Mouse (Mus musculus) CH12.LX (cell line): Measurements from ENCODE around the gene Gngt2. TPM values are rescaled to one million over a fixed set of nuclear protein-coding genes. Genes with fewer than 3 reads are reported as not detected.
"Not testable (repeated sequence)": the region's sequence is repeated elsewhere in the genome, so short reads cannot be mapped to it uniquely, and the experiment has no call there.

Experiments used
- DNase-seq: peaks from one replicate; pipeline ENCODE4 v3.0.0-alpha.2; 2013; ENCODE audit errors: extremely low read depth
- H3K27ac ChIP-seq: 2 replicates; pipeline ENCODE4 v1.5.1; 2012; ENCODE audit warnings: low read depth, mild to moderate bottlenecking, control low read depth, moderate library complexity; ENCODE audit not compliant: insufficient read depth
- H3K27me3 ChIP-seq: replicated peaks from 2 replicates; pipeline ENCODE3; 2012; ENCODE audit warnings: inconsistent platforms
- H3K36me3 ChIP-seq, 2 experiments: replicated peaks in 1 of 2; 2 replicates each; pipeline versions ENCODE3 to v1.6.1; 2012; ENCODE audit warnings: inconsistent platforms in 1 of 2, low read length in 1 of 2, mild to moderate bottlenecking in 1 of 2, mixed read lengths in 1 of 2, moderate library complexity in 1 of 2; ENCODE audit not compliant: control insufficient read depth in 1 of 2, insufficient read depth in 1 of 2
- H3K4me1 ChIP-seq, 2 experiments: 2 replicates each; pipeline ENCODE4 v1.6.1; 2012; ENCODE audit warnings: inconsistent platforms in 1 of 2, moderate library complexity in 1 of 2; ENCODE audit not compliant: insufficient read depth in 2 of 2, control insufficient read depth in 1 of 2
- H3K4me2 ChIP-seq: 2 replicates; pipeline ENCODE4 v1.6.1; 2012; ENCODE audit warnings: low read depth, mild to moderate bottlenecking, control low read depth; ENCODE audit not compliant: poor library complexity, insufficient read depth, severe bottlenecking
- H3K4me3 ChIP-seq, 3 experiments: fragments of 150-350 bp in 1 of 3; sonication (generic) in 1 of 3; replicated peaks in 1 of 3; 2 replicates each; pipeline versions ENCODE3 to v1.5.1; 2011 to 2012; ENCODE audit warnings: low read depth in 2 of 3, low read length in 2 of 3, mild to moderate bottlenecking in 2 of 3, moderate library complexity in 2 of 3, control low read depth in 1 of 3, improper control_type of control experiment in 1 of 3, inconsistent platforms in 1 of 3, mixed read lengths in 1 of 3; ENCODE audit not compliant: poor library complexity in 1 of 3
- H3K79me2 ChIP-seq: replicated peaks from 2 replicates; pipeline ENCODE4 v1.6.1; 2012; ENCODE audit warnings: mild to moderate bottlenecking, moderate library complexity; ENCODE audit not compliant: control insufficient read depth, poor library complexity, insufficient read depth, severe bottlenecking; ENCODE audit errors: extremely low read depth
- H3K9ac ChIP-seq: 2 replicates; pipeline ENCODE4 v1.6.1; 2012; ENCODE audit warnings: low read depth, mild to moderate bottlenecking, control low read depth, moderate library complexity; ENCODE audit not compliant: insufficient read depth
- H3K9me3 ChIP-seq: replicated peaks from 2 replicates; pipeline ENCODE3; 2012; ENCODE audit warnings: low read length, inconsistent platforms, mixed read lengths
- CHD1 ChIP-seq: IDR thresholded peaks from 2 replicates; pipeline ENCODE4 v1.6.1; 2012; ENCODE audit warnings: low read depth, low read length, improper control_type of control experiment, inconsistent platforms
- CTCF ChIP-seq, 2 experiments: IDR thresholded peaks in 1 of 2; conservative IDR thresholded peaks in 1 of 2; 2 replicates each; pipeline ENCODE4 v1.5.1; 2011 to 2012; ENCODE audit warnings: low read depth in 2 of 2, low read length in 2 of 2, improper control_type of control experiment in 1 of 2, inconsistent platforms in 1 of 2, mild to moderate bottlenecking in 1 of 2, moderate library complexity in 1 of 2
- MAX ChIP-seq: IDR thresholded peaks from 2 replicates; pipeline ENCODE4 v1.6.1; 2011; ENCODE audit warnings: low read length, improper control_type of control experiment
- MAZ ChIP-seq: IDR thresholded peaks from 2 replicates; pipeline ENCODE4 v1.6.1; 2012; ENCODE audit warnings: low read depth, mild to moderate bottlenecking, inconsistent platforms, low read length, improper control_type of control experiment, moderate library complexity
- PAX5 ChIP-seq: IDR thresholded peaks from 2 replicates; pipeline ENCODE4 v1.6.1; 2012; ENCODE audit warnings: low read length, inconsistent platforms, mixed read lengths
- RAD21 ChIP-seq: IDR thresholded peaks from 2 replicates; pipeline ENCODE4 v1.6.1; 2011; ENCODE audit warnings: low read depth, mild to moderate bottlenecking, low read length, improper control_type of control experiment, moderate library complexity
- USF1 ChIP-seq: IDR thresholded peaks from 2 replicates; pipeline ENCODE4 v1.6.1; 2014; ENCODE audit warnings: low read depth, mild to moderate bottlenecking, inconsistent platforms, low read length, improper control_type of control experiment
- USF2 ChIP-seq: conservative IDR thresholded peaks from 2 replicates; pipeline ENCODE4 v1.6.1; 2011; ENCODE audit warnings: low read depth, low read length, improper control_type of control experiment
- dilution Hi-C: fragments of 300-500 bp; cut with MboI; formaldehyde crosslinking; loops from 2 replicates; pipeline ENCODE4 v1.14.3; 2020; ENCODE audit warnings: low sequenced_read_pairs; ENCODE audit not compliant: extremely low pct_unique_long_range_greater_than_20kb, extremely low pct_ligation_motif_present
- in situ Hi-C: fragments of 300-500 bp; cut with MboI; formaldehyde crosslinking; loops from 3 replicates; pipeline ENCODE4 v1.14.3; 2019; ENCODE audit warnings: low sequenced_read_pairs, low pct_ligation_motif_present, low pct_unique_long_range_greater_than_20kb, mixed read lengths
- polyA plus RNA-seq: library from polyadenylated mRNA; unstranded; fragments of >175 nt; gene quantifications from 2 replicates; pipeline ENCODE4 v1.2.1, GENCODE M21; 2012; ENCODE audit warnings: low read depth; ENCODE audit not compliant: insufficient read length
- total RNA-seq, 2 experiments: library from RNA; depleted of rRNA; stranded (reverse); fragments of 300-350 nt in 1 of 2; fragments of >200 nt in 1 of 2; gene quantifications; 2 replicates each; pipeline ENCODE4 v1.2.3; 2012 to 2014

Gngt2 gene
- total and polyA plus RNA-seq, 3 experiments = 136 to 157 (median 143) TPM

DNA sequence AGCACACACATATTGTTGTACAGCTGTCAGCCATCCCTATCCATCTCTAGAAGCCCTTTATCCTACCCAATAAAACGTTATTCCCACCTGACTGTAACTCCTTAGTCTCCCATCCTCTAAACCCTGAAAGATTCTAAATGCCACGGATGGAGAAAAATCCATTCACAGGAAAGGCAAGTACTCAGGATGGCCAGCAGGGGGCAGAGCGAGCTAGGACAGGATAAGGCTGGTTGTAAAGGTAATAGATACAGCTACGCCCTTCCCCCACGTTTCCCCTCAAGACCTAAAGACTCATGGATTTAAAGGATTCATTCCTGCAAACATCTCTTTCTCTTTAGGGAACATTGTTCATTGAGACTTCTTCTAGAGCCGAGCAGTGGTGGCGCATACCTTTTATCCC, 39.3 kb downstream of the Gngt2 start (continued):
- TF ChIP-seq RAD21 (peak; percentile 88), USF1 (no peak), CHD1 (no peak), MAX (no peak), PAX5 (no peak), MAZ (no peak)
- TF ChIP-seq, all 38 proteins: peak for 13

GRCm38 (mm10) chr11:95879861-95880260, 42.8 kb downstream of the Gngt2 start:
- dilution Hi-C loops, H3K9ac ChIP-seq, H3K36me3 ChIP-seq, in situ Hi-C loops, DNase-seq, H3K4me2 ChIP-seq, H3K4me1 ChIP-seq, H3K4me3 ChIP-seq, H3K27ac ChIP-seq, H3K79me2 ChIP-seq: not testable (repeated sequence)
- Histone ChIP-seq H3K9me3 (peaks cover 14% of the 10 kb centered on the region), H3K27me3 (peaks cover 55% of the 10 kb centered on the region)

GRCm38 (mm10) chr11:95890462-95891051, 53.5 kb downstream of the Gngt2 start:
- Histone ChIP-seq H3K4me1 (no peaks in the 10 kb centered on the region), H3K9ac (no peak overlapping the region), H3K79me2 (no peaks in the 10 kb centered on the region), H3K36me3 (no peaks in the 10 kb centered on the region), H3K27me3 (peaks cover 20% of the 10 kb centered on the region), H3K9me3 (peaks cover 29% of the 10 kb centered on the region), H3K4me2 (no peak overlapping the region), H3K27ac (no peak overlapping the region), H3K4me3 (no peak overlapping the region)
- TF ChIP-seq RAD21 (peak; percentile 36), CTCF (conservative IDR thresholded peaks at IDR 0.05 in 1 of 2, IDR thresholded peaks at IDR 0.05 in 1 of 2; ENCODE audit: low read depth in 2 of 2, low read length in 2 of 2) (peak in 1 of 2 experiments; percentile 45; a peak in 2 of 4 replicates), USF2 (no peak)
- dilution Hi-C loops (no loop called here), in situ Hi-C loops (no loop called here)
- no peak for DNase-seq

Other genes with a start within 250 kb of the Gngt2 start
- gene Ngfr, start 249.5 kb upstream of the Gngt2 start, total RNA-seq (2012; rRNA removed) = not detected in 2 replicates
- not detected in 2 replicates for gene Ngfr, start 249.5 kb upstream of the Gngt2 start, total RNA-seq (2014; rRNA removed)
- gene Ngfr, start 249.5 kb upstream of the Gngt2 start, polyA plus RNA-seq = not detected in 2 replicates
- gene Phb, start 170.3 kb upstream of the Gngt2 start, total RNA-seq (2012; rRNA removed) = 512 and 606 TPM in 2 replicates
- 699 and 784 TPM in 2 replicates for gene Phb, start 170.3 kb upstream of the Gngt2 start, total RNA-seq (2014; rRNA removed)
- gene Phb, start 170.3 kb upstream of the Gngt2 start, polyA plus RNA-seq = 405 and 413 TPM in 2 replicates
- 6.2 and 6.3 TPM in 2 replicates for gene Zfp652, start 124.5 kb upstream of the Gngt2 start, total RNA-seq (2012; rRNA removed)
- gene Zfp652, start 124.5 kb upstream of the Gngt2 start, total RNA-seq (2014; rRNA removed) = 3.0 and 3.5 TPM in 2 replicates
- gene Zfp652, start 124.5 kb upstream of the Gngt2 start, polyA plus RNA-seq = 9.4 and 9.8 TPM in 2 replicates
- gene B130006D01Rik, start 113.6 kb upstream of the Gngt2 start, total RNA-seq (2012; rRNA removed) = 0.38 TPM in 2 replicates
- gene B130006D01Rik, start 113.6 kb upstream of the Gngt2 start, total RNA-seq (2014; rRNA removed) = 0.15 and 0.23 TPM in 2 replicates
- gene B130006D01Rik, start 113.6 kb upstream of the Gngt2 start, polyA plus RNA-seq = 0.10 TPM in 1 of 2 replicates, not detected in the other
- 0.46 and 1.3 TPM in 2 replicates for gene Phospho1, start 12.7 kb upstream of the Gngt2 start, total RNA-seq (2012; rRNA removed)
- not detected in 2 replicates for gene Phospho1, start 12.7 kb upstream of the Gngt2 start, total RNA-seq (2014; rRNA removed)
- gene Phospho1, start 12.7 kb upstream of the Gngt2 start, polyA plus RNA-seq = 0.97 and 6.0 TPM in 2 replicates
- 31.4 and 33.5 TPM in 2 replicates for gene Abi3, start 5.3 kb downstream of the Gngt2 start, total RNA-seq (2012; rRNA removed)
- 24.4 and 25.9 TPM in 2 replicates for gene Abi3, start 5.3 kb downstream of the Gngt2 start, total RNA-seq (2014; rRNA removed)
- 54.9 and 74.5 TPM in 2 replicates for gene Abi3, start 5.3 kb downstream of the Gngt2 start, polyA plus RNA-seq
- 0.25 and 0.34 TPM in 2 replicates for gene B4galnt2, start 77.7 kb downstream of the Gngt2 start, total RNA-seq (2012; rRNA removed)
- gene B4galnt2, start 77.7 kb downstream of the Gngt2 start, total RNA-seq (2014; rRNA removed) = 0.42 and 0.53 TPM in 2 replicates
- gene B4galnt2, start 77.7 kb downstream of the Gngt2 start, polyA plus RNA-seq = 1.9 and 2.0 TPM in 2 replicates
- gene Igf2bp1, start 168.7 kb downstream of the Gngt2 start, total RNA-seq (2012; rRNA removed) = under 0.01 TPM in 1 of 2 replicates, not detected in the other
- gene Igf2bp1, start 168.7 kb downstream of the Gngt2 start, total RNA-seq (2014; rRNA removed) = not detected in 2 replicates
- gene Igf2bp1, start 168.7 kb downstream of the Gngt2 start, polyA plus RNA-seq = not detected in 2 replicates
- not detected in 2 replicates for gene Gip, start 187.3 kb downstream of the Gngt2 start, total RNA-seq (2012; rRNA removed)
- gene Gip, start 187.3 kb downstream of the Gngt2 start, total RNA-seq (2014; rRNA removed) = not detected in 2 replicates
- not detected in 2 replicates for gene Gip, start 187.3 kb downstream of the Gngt2 start, polyA plus RNA-seq
- 113 and 133 TPM in 2 replicates for gene Snf8, start 197.7 kb downstream of the Gngt2 start, total RNA-seq (2012; rRNA removed)
- gene Snf8, start 197.7 kb downstream of the Gngt2 start, total RNA-seq (2014; rRNA removed) = 66.9 and 70.8 TPM in 2 replicates
- 199 and 208 TPM in 2 replicates for gene Snf8, start 197.7 kb downstream of the Gngt2 start, polyA plus RNA-seq
- gene Ube2z, start 228.2 kb downstream of the Gngt2 start, total RNA-seq (2012; rRNA removed) = 51.3 and 60.4 TPM in 2 replicates
- 62.1 and 64.2 TPM in 2 replicates for gene Ube2z, start 228.2 kb downstream of the Gngt2 start, total RNA-seq (2014; rRNA removed)
- 66.0 and 67.8 TPM in 2 replicates for gene Ube2z, start 228.2 kb downstream of the Gngt2 start, polyA plus RNA-seq
- 851 and 995 TPM in 2 replicates for gene Atp5g1, start 238.5 kb downstream of the Gngt2 start, total RNA-seq (2012; rRNA removed)
- gene Atp5g1, start 238.5 kb downstream of the Gngt2 start, total RNA-seq (2014; rRNA removed) = 669 and 778 TPM in 2 replicates
- 788 and 969 TPM in 2 replicates for gene Atp5g1, start 238.5 kb downstream of the Gngt2 start, polyA plus RNA-seq